Mouse (Mus musculus) B cell, adult (primary cell): ENCODE measurements around the gene Adgrb3. TPM values are rescaled to one million over a fixed set of nuclear protein-coding genes. Genes with fewer than 3 reads are reported as not detected.

Source experiments
- total RNA-seq: library from RNA; stranded (reverse); gene quantifications from 4 replicates; pipeline ENCODE4 v1.2.4, GENCODE M21; 2023; ENCODE audit not compliant: inconsistent age

Adgrb3 gene
- not detected in 4 replicates for total RNA-seq

DNA sequence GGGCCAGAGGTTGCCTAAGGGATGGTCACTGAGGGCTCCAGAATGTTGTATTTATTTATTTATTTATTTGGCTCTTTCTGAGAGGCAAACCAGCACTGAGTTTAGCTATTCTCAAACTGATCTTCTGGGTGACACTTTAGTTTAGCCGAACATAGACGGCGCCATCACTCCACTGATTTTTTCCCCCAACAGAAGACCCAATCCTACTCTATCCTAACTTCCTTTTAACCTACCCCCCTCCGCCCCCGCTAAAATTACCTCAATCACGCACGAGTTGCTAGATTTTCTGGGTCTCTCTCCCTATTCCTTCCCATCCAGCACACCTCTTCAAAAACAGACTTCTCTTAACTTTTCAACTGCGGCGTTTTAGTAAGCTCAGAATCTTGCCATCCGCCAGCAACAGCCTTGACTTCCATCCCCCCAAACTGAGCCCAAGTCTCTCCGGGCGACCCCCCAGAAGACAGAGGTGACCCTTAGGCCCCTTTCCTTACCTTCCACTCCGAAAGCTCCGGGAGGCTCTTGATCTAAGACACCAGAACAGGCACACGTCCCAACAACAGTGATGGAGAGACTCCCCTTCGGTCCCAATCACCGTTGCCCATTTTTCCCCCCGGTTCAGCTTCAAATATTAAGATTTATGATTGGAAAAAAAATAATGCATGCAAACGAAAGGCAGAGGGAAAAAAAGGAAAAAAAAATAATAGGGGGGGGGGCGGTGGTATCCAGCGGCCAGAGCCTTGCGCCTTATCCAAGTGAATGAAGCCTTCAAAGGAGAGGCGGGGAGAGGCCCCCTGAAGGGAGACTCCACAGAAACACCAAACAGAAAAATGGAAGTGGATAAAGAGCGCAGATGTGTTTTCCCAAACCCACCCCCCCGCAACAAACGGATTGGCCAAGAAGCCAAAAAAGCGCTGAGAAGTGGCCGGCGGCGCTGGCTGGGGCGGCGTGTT is at the start of gene Adgrb3:
TSS of gene Adgrb3 (minus strand) at position 737 of the 950 bp plus-strand sequence.

